Mouse (Mus musculus): Measurements from ENCODE around the gene Fes. TPM values are rescaled to one million over a fixed set of nuclear protein-coding genes. Genes with fewer than 3 reads are reported as not detected.

Fes gene
- total and polyA plus RNA-seq, 2 experiments from 2014 or later, result 3.1 to 4.3 TPM

DNA sequence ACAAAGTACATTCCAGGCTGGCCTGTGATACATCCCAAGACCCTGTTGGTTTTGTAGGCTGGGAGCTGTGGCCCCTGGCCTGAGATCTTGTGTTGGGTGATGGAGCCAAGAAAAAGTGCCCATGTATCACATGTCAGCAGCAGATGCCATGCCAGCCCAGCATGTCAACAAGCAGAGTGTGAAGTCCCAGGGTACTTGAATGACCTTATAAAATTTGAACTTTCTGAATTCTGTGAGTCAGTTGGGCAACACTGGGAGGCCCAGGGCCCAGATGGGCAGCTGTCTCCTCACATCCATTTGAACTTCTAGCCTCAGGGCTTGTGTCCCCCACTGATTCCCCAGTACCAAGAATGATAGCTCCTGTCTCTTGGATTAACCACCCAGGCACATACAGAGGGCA lies 29.9 kb upstream of the Fes start:
- Histone ChIP-seq H3K4me1 (ENCODE audit: insufficient read depth, low read length) (no peaks in the 10 kb centered on the region), H3K27ac (ENCODE audit: low read depth, low read length) (no peak overlapping the region), H3K9me3 (ENCODE audit: low read length) (no peaks in the 10 kb centered on the region), H3K4me2 (ENCODE audit: low read depth, low read length, poor library complexity, severe bottlenecking) (no peak overlapping the region), H3K9ac (replicated peaks; ENCODE audit: low read length, poor library complexity, severe bottlenecking) (no peak overlapping the region), H3K36me3 (ENCODE audit: insufficient read depth, low read length) (no peaks in the 10 kb centered on the region), H3K27me3 (ENCODE audit: insufficient read depth, low read length) (no peaks in the 10 kb centered on the region), H3K4me3 (ENCODE audit: low read depth, low read length) (no peak overlapping the region)
- DNase-seq (ENCODE audit: low spot score) (no peak), ATAC-seq (ENCODE audit: low FRiP score) (no peak)
- TF ChIP-seq CTCF (IDR thresholded peaks at IDR 0.05), result no peak

DNA sequence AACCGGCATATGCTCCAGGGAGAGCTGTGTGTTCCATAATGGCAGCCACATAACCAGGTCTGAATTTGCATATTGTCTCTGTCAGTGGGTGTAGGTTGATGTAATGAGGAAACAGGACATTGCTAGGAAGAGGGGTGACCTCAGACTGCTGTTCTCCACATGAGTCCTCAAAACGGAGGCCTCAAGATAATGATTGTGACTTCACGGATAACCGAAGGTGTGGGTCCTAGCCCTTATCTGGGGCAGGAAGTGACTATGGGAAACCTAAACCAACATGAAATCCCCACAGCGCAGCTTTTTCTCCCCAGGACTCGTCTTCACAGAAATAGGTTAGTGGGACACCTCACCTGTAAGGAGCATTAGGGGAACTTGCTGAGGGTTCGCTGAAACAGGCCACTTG lies 29.2 kb upstream of the Fes start:
- ATAC-seq (ENCODE audit: low FRiP score) (no peak), DNase-seq (ENCODE audit: low spot score) (no peak)
- H3K27ac ChIP-seq (ENCODE audit: low read depth, low read length), result no peak overlapping the region
- H3K27me3 ChIP-seq (ENCODE audit: insufficient read depth, low read length), result no peaks in the 10 kb centered on the region
- WGBS, result 89% methylated on average over 7 of the region's 7 CpGs
- H3K4me1 ChIP-seq (ENCODE audit: insufficient read depth, low read length), result no peaks in the 10 kb centered on the region
- H3K4me2 ChIP-seq (ENCODE audit: low read depth, low read length, poor library complexity, severe bottlenecking), result no peak overlapping the region
- no peak for TF ChIP-seq CTCF (IDR thresholded peaks at IDR 0.05)
- no peaks in the 10 kb centered on the region for H3K36me3 ChIP-seq (ENCODE audit: insufficient read depth, low read length)
- no peak overlapping the region for H3K9ac ChIP-seq (replicated peaks; ENCODE audit: low read length, poor library complexity, severe bottlenecking)
- no peaks in the 10 kb centered on the region for H3K9me3 ChIP-seq (ENCODE audit: low read length)
- no peak overlapping the region for H3K4me3 ChIP-seq (ENCODE audit: low read depth, low read length)

DNA sequence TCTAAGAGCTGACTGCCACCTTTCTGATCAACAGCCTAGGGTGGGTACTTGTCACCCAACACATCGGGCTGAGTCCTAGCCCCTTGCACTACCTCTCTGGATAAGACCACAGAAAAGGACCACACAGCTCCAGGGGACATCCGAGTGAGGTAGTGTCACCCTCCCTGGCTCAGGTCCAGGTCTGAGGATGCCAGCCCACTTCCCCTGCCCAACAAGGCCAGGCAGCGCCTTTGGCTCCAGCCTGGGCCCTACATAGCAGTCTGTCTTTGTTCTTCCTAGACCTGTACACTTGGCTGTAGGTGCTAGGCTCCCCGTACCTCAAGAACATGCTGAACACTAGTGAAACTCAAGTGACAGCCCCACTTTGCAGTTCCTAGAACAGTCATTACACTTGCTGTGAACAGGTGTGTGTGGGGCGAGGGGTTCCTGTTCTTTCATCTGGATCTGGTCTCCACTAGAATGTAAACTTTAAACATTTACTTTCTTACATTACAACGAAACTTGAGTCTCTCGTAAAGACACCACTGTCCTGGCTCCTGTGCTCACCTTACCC lies 26.6 kb upstream of the Fes start:
- H3K9me3 ChIP-seq (ENCODE audit: low read length), result no peaks in the 10 kb centered on the region
- ATAC-seq (ENCODE audit: low FRiP score), result no peak

DNA sequence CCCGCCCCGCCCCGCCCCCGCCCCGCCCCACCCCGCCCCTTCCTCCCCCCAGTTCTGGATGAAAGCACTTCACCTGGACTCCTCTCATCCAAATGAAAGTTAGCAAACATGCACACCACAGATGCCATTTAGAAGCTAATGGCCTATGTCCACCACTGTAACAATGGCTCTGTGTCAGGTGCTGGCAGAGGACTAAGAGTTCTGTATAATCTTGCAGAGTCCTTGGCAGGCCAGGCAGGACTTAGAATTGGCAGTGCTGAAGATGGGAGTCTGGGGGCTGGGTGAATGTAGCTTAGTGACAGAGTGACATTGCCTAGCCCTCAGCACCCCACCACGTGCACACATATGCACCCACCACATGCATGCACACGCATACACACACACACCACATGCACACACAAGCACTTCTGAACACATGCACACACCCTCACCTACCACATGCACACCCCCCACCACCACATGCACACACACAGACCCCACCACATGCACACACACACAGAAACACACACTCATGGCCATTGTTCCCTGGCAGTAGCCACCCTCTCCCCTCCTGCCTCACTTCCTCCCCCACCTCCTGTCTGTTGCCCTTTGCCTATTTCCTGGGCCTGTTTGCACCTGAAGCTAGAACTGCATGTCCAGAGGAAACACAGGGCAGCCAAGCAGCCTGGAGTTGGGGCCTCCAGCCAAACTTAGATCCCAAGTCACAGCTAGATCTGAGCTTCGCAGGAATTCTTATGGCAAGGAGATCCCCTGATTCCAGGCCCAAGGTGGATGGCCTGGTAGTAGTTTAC lies 26.0 kb upstream of the Fes start:
- Histone ChIP-seq H3K9me3 (ENCODE audit: low read length) (no peaks in the 10 kb centered on the region), H3K4me1 (ENCODE audit: insufficient read depth, low read length) (no peaks in the 10 kb centered on the region), H3K9ac (replicated peaks; ENCODE audit: low read length, poor library complexity, severe bottlenecking) (no peak overlapping the region), H3K27ac (ENCODE audit: low read depth, low read length) (no peak overlapping the region), H3K4me2 (ENCODE audit: low read depth, low read length, poor library complexity, severe bottlenecking) (no peak overlapping the region), H3K27me3 (ENCODE audit: insufficient read depth, low read length) (no peaks in the 10 kb centered on the region), H3K4me3 (ENCODE audit: low read depth, low read length) (no peak overlapping the region), H3K36me3 (ENCODE audit: insufficient read depth, low read length) (no peaks in the 10 kb centered on the region)
- DNase-seq (ENCODE audit: low spot score), result peak; percentile 39
- ATAC-seq (ENCODE audit: low FRiP score), result no peak
- WGBS, result 74% methylated on average over 9 of the region's 9 CpGs
- no peak for TF ChIP-seq CTCF (IDR thresholded peaks at IDR 0.05)

More for the DNA sequence above, 26.6 kb upstream of the Fes start:
- Histone ChIP-seq H3K4me1 (ENCODE audit: insufficient read depth, low read length) (no peaks in the 10 kb centered on the region), H3K9ac (replicated peaks; ENCODE audit: low read length, poor library complexity, severe bottlenecking) (no peak overlapping the region), H3K36me3 (ENCODE audit: insufficient read depth, low read length) (no peaks in the 10 kb centered on the region), H3K4me3 (ENCODE audit: low read depth, low read length) (no peak overlapping the region), H3K27ac (ENCODE audit: low read depth, low read length) (no peak overlapping the region), H3K4me2 (ENCODE audit: low read depth, low read length, poor library complexity, severe bottlenecking) (no peak overlapping the region), H3K27me3 (ENCODE audit: insufficient read depth, low read length) (no peaks in the 10 kb centered on the region)
- no peak for DNase-seq (ENCODE audit: low spot score)
- WGBS, result 85% methylated on average over 7 of the region's 7 CpGs
- no peak for TF ChIP-seq CTCF (IDR thresholded peaks at IDR 0.05)

DNA sequence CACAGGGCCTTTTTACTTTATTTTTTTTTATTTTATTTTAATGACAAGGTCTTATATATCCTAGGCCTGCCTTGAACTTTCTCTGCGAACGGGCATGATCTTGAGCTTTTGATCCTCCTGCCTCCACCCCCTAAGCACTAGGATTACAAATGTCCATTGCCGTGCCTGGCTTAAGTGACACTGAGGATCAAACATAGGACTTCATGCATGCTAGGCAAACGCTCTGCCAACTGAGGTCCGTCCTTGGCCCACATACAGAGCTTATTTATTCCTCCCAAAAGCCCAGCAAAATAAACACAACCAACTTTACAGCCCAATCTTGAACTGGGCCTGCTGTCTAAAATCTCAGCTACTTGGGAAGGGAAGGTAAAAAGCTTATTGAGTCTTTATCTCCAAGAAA lies 25.0 kb upstream of the Fes start:
- no peaks in the 10 kb centered on the region for H3K27me3 ChIP-seq (ENCODE audit: insufficient read depth, low read length)
- TF ChIP-seq CTCF (IDR thresholded peaks at IDR 0.05), result no peak
- 53% methylated on average over 5 of the region's 5 CpGs for WGBS
- H3K9me3 ChIP-seq (ENCODE audit: low read length), result no peaks in the 10 kb centered on the region
- no peak overlapping the region for H3K4me3 ChIP-seq (ENCODE audit: low read depth, low read length)
- H3K36me3 ChIP-seq (ENCODE audit: insufficient read depth, low read length), result no peaks in the 10 kb centered on the region
- ATAC-seq (ENCODE audit: low FRiP score), result no peak
- no peak for DNase-seq (ENCODE audit: low spot score)
- H3K4me1 ChIP-seq (ENCODE audit: insufficient read depth, low read length), result no peaks in the 10 kb centered on the region
- no peak overlapping the region for H3K4me2 ChIP-seq (ENCODE audit: low read depth, low read length, poor library complexity, severe bottlenecking)
- H3K9ac ChIP-seq (replicated peaks; ENCODE audit: low read length, poor library complexity, severe bottlenecking), result no peak overlapping the region
- H3K27ac ChIP-seq (ENCODE audit: low read depth, low read length), result no peak overlapping the region

DNA sequence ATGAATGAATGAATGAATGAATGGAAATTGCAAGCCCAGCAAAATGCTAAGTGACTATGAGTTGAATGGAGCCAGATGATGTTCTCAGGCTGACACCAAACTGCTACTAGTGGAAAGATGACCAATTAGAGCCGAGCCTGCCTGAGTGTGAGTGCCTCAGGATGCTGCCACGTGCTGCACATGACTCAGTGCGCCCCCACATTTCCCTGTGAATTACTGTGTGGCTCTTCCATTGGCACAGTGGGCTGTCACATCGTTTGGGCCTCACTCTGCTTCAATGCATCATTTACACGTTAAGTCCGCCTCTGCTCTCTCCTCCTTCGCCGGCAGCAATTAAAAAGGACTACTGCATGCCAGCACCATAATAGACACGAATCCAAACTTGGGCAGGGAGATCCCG lies 24.5 kb upstream of the Fes start:
- Histone ChIP-seq H3K27ac (ENCODE audit: low read depth, low read length) (no peak overlapping the region), H3K4me3 (ENCODE audit: low read depth, low read length) (no peak overlapping the region), H3K9me3 (ENCODE audit: low read length) (no peaks in the 10 kb centered on the region), H3K9ac (replicated peaks; ENCODE audit: low read length, poor library complexity, severe bottlenecking) (no peak overlapping the region), H3K36me3 (ENCODE audit: insufficient read depth, low read length) (no peaks in the 10 kb centered on the region), H3K27me3 (ENCODE audit: insufficient read depth, low read length) (no peaks in the 10 kb centered on the region), H3K4me2 (ENCODE audit: low read depth, low read length, poor library complexity, severe bottlenecking) (no peak overlapping the region), H3K4me1 (ENCODE audit: insufficient read depth, low read length) (no peaks in the 10 kb centered on the region)
- ATAC-seq (ENCODE audit: low FRiP score), result no peak
- TF ChIP-seq CTCF (IDR thresholded peaks at IDR 0.05), result no peak
- DNase-seq (ENCODE audit: low spot score), result no peak
- 69% methylated on average over 10 of the region's 10 CpGs for WGBS

Measured in midbrain, postnatal 0 days (tissue).